Mouse (Mus musculus) kidney, adult 11 months (tissue): ENCODE results near the gene Stard3.

Experiments
- DNase-seq: peaks from one replicate; pipeline ENCODE4 v3.0.0; 2022

Stard3 gene

GRCm38 (mm10) chr11:98358161-98359083 is at the start of gene Stard3:
Stard3 (plus strand) TSS chr11:98358368.
- DNase-seq = peak; percentile 88

GRCm38 (mm10) chr11:98313790-98314323 is 44.3 kb upstream of the Stard3 start:
- DNase-seq = no peak

GRCm38 (mm10) chr11:98317479-98317878 is 40.7 kb upstream of the Stard3 start:
- no peak for DNase-seq

- DNase-seq = no peak
Measured at GRCm38 (mm10) chr11:98318421-98319116, 39.6 kb upstream of the Stard3 start.

- DNase-seq = no peak
Measured at GRCm38 (mm10) chr11:98319120-98319519, 39.0 kb upstream of the Stard3 start.

GRCm38 (mm10) chr11:98319544-98319943 is 38.6 kb upstream of the Stard3 start:
- DNase-seq = no peak

GRCm38 (mm10) chr11:98319944-98320343 is 38.2 kb upstream of the Stard3 start:
- no peak for DNase-seq

- DNase-seq = no peak
Measured at GRCm38 (mm10) chr11:98320381-98320780, 37.8 kb upstream of the Stard3 start.

GRCm38 (mm10) chr11:98320806-98321676 is 37.1 kb upstream of the Stard3 start:
- DNase-seq = no peak

- no peak for DNase-seq
Measured at GRCm38 (mm10) chr11:98321677-98322003, 36.5 kb upstream of the Stard3 start.

- DNase-seq = no peak
Measured at GRCm38 (mm10) chr11:98322159-98322558, 36.0 kb upstream of the Stard3 start.

GRCm38 (mm10) chr11:98323136-98323866 is 34.9 kb upstream of the Stard3 start:
- DNase-seq = no peak

- DNase-seq = no peak
Measured at GRCm38 (mm10) chr11:98323933-98324332, 34.2 kb upstream of the Stard3 start.

GRCm38 (mm10) chr11:98325191-98325820 is 32.9 kb upstream of the Stard3 start:
- no peak for DNase-seq

- no peak for DNase-seq
Measured at GRCm38 (mm10) chr11:98325821-98326218, 32.3 kb upstream of the Stard3 start.

GRCm38 (mm10) chr11:98326741-98327135 is 31.4 kb upstream of the Stard3 start:
- no peak for DNase-seq

GRCm38 (mm10) chr11:98327136-98328030 is 30.8 kb upstream of the Stard3 start:
- DNase-seq = no peak

GRCm38 (mm10) chr11:98328031-98328370 is 30.2 kb upstream of the Stard3 start:
- no peak for DNase-seq

GRCm38 (mm10) chr11:98328371-98329069 is 29.6 kb upstream of the Stard3 start:
- no peak for DNase-seq
